Mouse (Mus musculus) lung, adult 2 months (tissue): ENCODE measurements around the gene Slc7a3. TPM values are rescaled to one million over a fixed set of nuclear protein-coding genes. Genes with fewer than 3 reads are reported as not detected.
"Not testable (repeated sequence)": the region's sequence is repeated elsewhere in the genome, so short reads cannot be mapped to it uniquely, and the experiment has no call there.

Experiments
- DNase-seq: peaks from one replicate; pipeline ENCODE4 v3.0.0; 2022
- H3K4me1 ChIP-seq: fragments of 200-500 bp; 2 replicates; pipeline ENCODE4 v1.6.1; 2011; ENCODE audit warnings: low read length; ENCODE audit not compliant: control insufficient read depth, insufficient read depth
- H3K4me3 ChIP-seq: fragments of 200-500 bp; replicated peaks from 2 replicates; pipeline ENCODE3; 2011; ENCODE audit warnings: low read depth, mild to moderate bottlenecking, control low read depth, low read length; ENCODE audit errors: extremely low read depth
- CTCF ChIP-seq: fragments of 200-500 bp; IDR thresholded peaks from 2 replicates; pipeline ENCODE4 v1.5.1; 2011; ENCODE audit warnings: mild to moderate bottlenecking, low read length, control low read depth; ENCODE audit not compliant: insufficient read depth
- POLR2A ChIP-seq: fragments of 200-500 bp; IDR thresholded peaks from 2 replicates; pipeline ENCODE4 v1.6.1; 2011; ENCODE audit warnings: low read depth, mild to moderate bottlenecking, control low read depth, low read length, borderline replicate concordance; ENCODE audit errors: extremely low read depth
- WGBS: fragments of 180-500 bp; shearing (Covaris S2); methylation state at CpG from one replicate; pipeline ENCODE4 v1.1.7; 2018; 5-methylcytosine and 5-hydroxymethylcytosine counted together
- polyA plus RNA-seq: library from polyadenylated mRNA; depleted of rRNA; stranded (reverse); fragments of >200 nt; gene quantifications from 2 replicates; pipeline ENCODE4 v1.2.3, GENCODE M21; 2012; rRNA removed

Gene Slc7a3
- 1.3 and 2.7 TPM in 2 replicates for polyA plus RNA-seq

DNA sequence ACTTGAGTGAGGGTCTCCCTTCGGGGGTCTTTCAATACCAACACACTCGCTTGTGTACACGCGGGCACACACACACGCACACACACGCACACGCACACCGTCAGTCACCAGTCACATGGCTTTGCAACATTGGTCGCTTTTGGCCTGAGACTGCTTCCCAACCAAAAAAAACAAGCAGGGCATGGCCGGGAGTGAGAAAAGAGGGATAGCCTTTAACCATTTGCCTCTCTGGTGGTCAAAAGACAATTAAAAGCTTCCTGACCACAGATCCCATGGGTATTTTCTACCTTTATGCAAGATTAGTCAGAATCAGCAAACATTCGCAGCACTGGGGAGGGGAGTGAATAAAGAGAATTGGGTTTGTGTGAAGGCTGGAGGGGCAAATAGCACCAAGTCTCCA lies at the start of gene Slc7a3:
TSS of gene Slc7a3 (minus strand) at position 101 of the 400 bp plus-strand sequence.
- no peak for DNase-seq
- 49% methylated on average over 11 of the region's 11 CpGs for WGBS
- H3K4me1 ChIP-seq = no peaks in the 10 kb centered on the region
- no peak within 1 kb of the TSS for H3K4me3 ChIP-seq
- TF ChIP-seq CTCF = no peak
- no peak for TF ChIP-seq POLR2A

- 34% methylated on average over 12 of the region's 12 CpGs for WGBS
- TF ChIP-seq CTCF = peak; percentile 40; the same call in 1 of the 2 replicates
- TF ChIP-seq POLR2A = no peak
- H3K4me3 ChIP-seq = peak overlapping the region; percentile 48
- peak; percentile 4 for DNase-seq
- no peaks in the 10 kb centered on the region for H3K4me1 ChIP-seq
Observed at GRCm38 (mm10) chrX:101131992-101132791, 46.4 kb upstream of the Slc7a3 start.

- DNase-seq = peak; percentile 50
- TF ChIP-seq POLR2A (no peak), CTCF (0 out of 2 replicates have a peak, but pooled peaks have one; percentile 27)
- Histone ChIP-seq H3K4me3 (no peak overlapping the region), H3K4me1 (no peaks in the 10 kb centered on the region; the same call in none of the 2 replicates)
- WGBS = 26% methylated on average over 7 of the region's 7 CpGs
Observed at GRCm38 (mm10) chrX:101131001-101131400, 45.2 kb upstream of the Slc7a3 start.

GRCm38 (mm10) chrX:101128559-101128958 lies 42.7 kb upstream of the Slc7a3 start:
- no peak for DNase-seq
- TF ChIP-seq POLR2A (no peak), CTCF (no peak)
- Histone ChIP-seq H3K4me1 (no peaks in the 10 kb centered on the region; the same call in none of the 2 replicates), H3K4me3 (no peak overlapping the region)
- WGBS = 54% methylated on average over 2 of the region's 2 CpGs

GRCm38 (mm10) chrX:101126977-101127376 lies 41.2 kb upstream of the Slc7a3 start:
- no peak for DNase-seq
- no peaks in the 10 kb centered on the region; the same call in none of the 2 replicates for H3K4me1 ChIP-seq
- H3K4me3 ChIP-seq = no peak overlapping the region
- TF ChIP-seq POLR2A = no peak
- no peak for TF ChIP-seq CTCF
- 45% methylated on average over 2 of the region's 2 CpGs for WGBS

GRCm38 (mm10) chrX:101126474-101126955 lies 40.7 kb upstream of the Slc7a3 start:
- no peak for DNase-seq
- TF ChIP-seq POLR2A (no peak), CTCF (no peak)
- no peak overlapping the region for H3K4me3 ChIP-seq
- WGBS = 56% methylated on average over 7 of the region's 7 CpGs
- H3K4me1 ChIP-seq = no peaks in the 10 kb centered on the region; the same call in none of the 2 replicates

DNA sequence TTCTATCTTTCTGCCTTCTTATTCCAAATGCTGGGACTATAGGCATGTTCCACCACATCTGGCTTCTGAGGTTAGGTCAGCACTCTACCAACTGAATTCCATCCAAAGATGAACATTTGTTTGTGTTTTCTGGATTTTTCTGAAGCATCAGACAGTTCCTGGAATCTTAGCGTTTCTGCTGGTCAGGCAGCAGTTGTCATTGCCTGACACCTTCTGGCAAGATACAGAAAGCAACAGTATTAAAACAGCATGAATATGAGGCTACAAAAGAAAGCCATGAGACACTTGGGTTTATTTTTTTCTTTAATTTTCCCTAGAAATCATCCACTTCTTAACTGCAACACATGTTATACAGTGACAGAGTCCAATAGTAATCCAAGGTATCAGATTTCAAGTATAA lies 34.7 kb upstream of the Slc7a3 start:
- Histone ChIP-seq H3K4me1 (no peaks in the 10 kb centered on the region), H3K4me3 (no peak overlapping the region)
- TF ChIP-seq CTCF (no peak), POLR2A (no peak)
- 61% methylated on average over 1 of the region's 1 CpGs for WGBS
- no peak for DNase-seq

DNA sequence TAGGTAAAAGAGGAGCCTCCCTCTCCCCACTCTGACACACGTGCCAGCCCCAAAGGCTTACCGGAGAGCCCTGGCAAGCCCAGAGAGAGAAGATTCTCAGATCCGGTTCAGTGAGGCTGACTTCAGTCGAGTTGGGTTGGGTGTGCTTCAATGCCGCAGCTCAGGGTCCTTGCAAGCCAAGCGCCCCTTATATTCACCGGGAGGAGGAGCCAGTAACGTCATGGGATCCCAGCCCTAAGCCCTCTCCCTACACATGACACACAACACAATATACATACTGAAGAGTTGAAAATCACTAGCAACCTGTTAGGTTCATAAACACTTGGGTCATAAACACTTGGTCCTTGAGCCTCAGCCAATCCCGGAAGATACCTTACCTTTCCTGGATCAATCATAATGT lies 609 bp downstream of the Slc7a3 start:
- not testable (repeated sequence) for DNase-seq, H3K4me3 ChIP-seq, H3K4me1 ChIP-seq
- 32% methylated on average over 9 of the region's 9 CpGs for WGBS

- 77% methylated on average over 2 of the region's 2 CpGs for WGBS
- DNase-seq = no peak
- TF ChIP-seq CTCF = no peak
- TF ChIP-seq POLR2A = no peak
- H3K4me1 ChIP-seq = no peaks in the 10 kb centered on the region
- no peak overlapping the region for H3K4me3 ChIP-seq
Observed at GRCm38 (mm10) chrX:101084192-101084591, 1.6 kb downstream of the Slc7a3 start.

DNA sequence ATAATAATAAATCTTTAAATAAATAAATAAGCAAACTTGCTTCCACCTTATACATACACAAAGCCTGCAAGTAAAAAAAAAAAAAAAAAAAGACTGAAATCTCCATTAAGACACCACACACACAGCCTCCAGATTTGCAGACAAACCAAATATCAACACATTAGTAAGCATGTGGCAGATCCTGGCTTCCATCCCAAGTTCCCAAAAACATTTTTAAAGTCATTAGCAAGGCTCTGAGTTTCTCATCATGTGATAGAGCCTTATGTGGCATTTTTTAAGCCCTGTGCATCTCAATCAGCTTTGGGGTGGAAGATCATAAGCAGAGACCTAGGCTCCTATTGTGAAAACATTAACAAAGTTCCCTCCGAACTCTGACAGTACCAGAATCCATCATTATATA lies 20.6 kb downstream of the Slc7a3 start:
- TF ChIP-seq POLR2A = no peak
- no peak for TF ChIP-seq CTCF
- WGBS = 77% methylated on average over 1 of the region's 1 CpGs
- Histone ChIP-seq H3K4me3 (no peak overlapping the region), H3K4me1 (no peaks in the 10 kb centered on the region)
- DNase-seq = no peak

GRCm38 (mm10) chrX:101063503-101063902 lies 22.3 kb downstream of the Slc7a3 start:
- no peak for TF ChIP-seq POLR2A
- TF ChIP-seq CTCF = no peak
- Histone ChIP-seq H3K4me3 (no peak overlapping the region), H3K4me1 (no peaks in the 10 kb centered on the region)
- 48% methylated on average over 2 of the region's 2 CpGs for WGBS
- no peak for DNase-seq
